Mouse (Mus musculus): ENCODE results near the gene Scrn3. TPM values are rescaled to one million over a fixed set of nuclear protein-coding genes. Genes with fewer than 3 reads are reported as not detected.

Gene Scrn3
- polyA plus RNA-seq, 1 experiment = 2.9 TPM

- 4% methylated on average over 29 of the region's 29 CpGs for WGBS
- peak overlapping the region; percentile 85 for H3K4me3 ChIP-seq (ENCODE audit: control insufficient read depth, insufficient read depth, low read length)
- H3K27ac ChIP-seq (ENCODE audit: control insufficient read depth, insufficient read depth, low read length) = no peak overlapping the region
- no peaks in the 10 kb centered on the region for H3K27me3 ChIP-seq (ENCODE audit: control insufficient read depth, insufficient read depth, low read length)
- TF ChIP-seq CTCF (IDR thresholded peaks at IDR 0.05; ENCODE audit: borderline replicate concordance, control insufficient read depth, extremely low read depth, insufficient read depth, low read length, poor library complexity) = no peak
- no peak for TF ChIP-seq POLR2A (IDR thresholded peaks at IDR 0.05; ENCODE audit: control insufficient read depth, extremely low read depth, insufficient read depth, low read length, poor library complexity)
- DNase-seq = no peak
- no peaks in the 10 kb centered on the region for H3K36me3 ChIP-seq (ENCODE audit: control insufficient read depth, insufficient read depth, low read length)
- peaks cover 7% of the 10 kb centered on the region for H3K4me1 ChIP-seq (replicated peaks; ENCODE audit: control insufficient read depth, insufficient read depth, low read length)
Measured at GRCm38 (mm10) chr2:73385641-73386355, 73.4 kb downstream of the Scrn3 start.

- H3K27ac ChIP-seq (ENCODE audit: control insufficient read depth, insufficient read depth, low read length) = peak within 1 kb of the TSS; percentile 26; the same call in 1 of the 2 replicates
- no peaks in the 10 kb centered on the region for H3K27me3 ChIP-seq (ENCODE audit: control insufficient read depth, insufficient read depth, low read length)
- DNase-seq = peak; percentile 100
- WGBS = 1% methylated on average over 44 of the region's 44 CpGs
- H3K36me3 ChIP-seq (ENCODE audit: control insufficient read depth, insufficient read depth, low read length) = no peaks in the 10 kb centered on the region
- H3K4me3 ChIP-seq (ENCODE audit: control insufficient read depth, insufficient read depth, low read length) = peak within 1 kb of the TSS; percentile 85
- 0 out of 2 replicates have a peak, but pooled peaks have one; percentile 18 for TF ChIP-seq CTCF (IDR thresholded peaks at IDR 0.05; ENCODE audit: borderline replicate concordance, control insufficient read depth, extremely low read depth, insufficient read depth, low read length, poor library complexity)
- TF ChIP-seq POLR2A (IDR thresholded peaks at IDR 0.05; ENCODE audit: control insufficient read depth, extremely low read depth, insufficient read depth, low read length, poor library complexity) = 0 out of 2 replicates have a peak, but pooled peaks have one; percentile 36
- H3K4me1 ChIP-seq (replicated peaks; ENCODE audit: control insufficient read depth, insufficient read depth, low read length) = peaks cover 7% of the 10 kb centered on the region
Measured at GRCm38 (mm10) chr2:73386356-73387046, 74.1 kb downstream of the Scrn3 start, which contains the start of gene Gpr155. Gene Gpr155, minus strand, starts transcription at chr2:73386572.

Other genes with a start within 250 kb of the Scrn3 start
- gene Ola1, start 93.7 kb upstream of the Scrn3 start, polyA plus RNA-seq (2012; rRNA removed) = 7.7 and 7.8 TPM in 2 replicates
- gene Sp9, start 40.7 kb upstream of the Scrn3 start, polyA plus RNA-seq (2012; rRNA removed) = not detected in 2 replicates
- 3.1 and 3.6 TPM in 2 replicates for gene Cir1, start 100 bp downstream of the Scrn3 start, polyA plus RNA-seq (2012; rRNA removed)
- 3.1 and 3.5 TPM in 2 replicates for gene Gpr155, start 74.0 kb downstream of the Scrn3 start, polyA plus RNA-seq (2012; rRNA removed)
- 56.6 and 68.0 TPM in 2 replicates for gene Wipf1, start 217.1 kb downstream of the Scrn3 start, polyA plus RNA-seq (2012; rRNA removed)

Data from thymus, adult 2 months (tissue).